Mouse (Mus musculus): ENCODE measurements around the gene Stt3b. TPM values are rescaled to one million over a fixed set of nuclear protein-coding genes. Genes with fewer than 3 reads are reported as not detected.
A peak's percentile ranks its signal among the peaks of the same experiment; 100 is the strongest.

Stt3b gene
- polyA plus RNA-seq, 1 experiment from 2014 or later: 106 TPM

GRCm38 (mm10) chr9:115205491-115205890 is 104.7 kb downstream of the Stt3b start:
- Histone ChIP-seq H3K4me1 (peaks cover 56% of the 10 kb centered on the region), H3K9me3 (replicated peaks) (no peaks in the 10 kb centered on the region), H3K36me3 (no peaks in the 10 kb centered on the region), H3K27ac (no peak overlapping the region), H3K9ac (no peak overlapping the region), H3K4me3 (no peak overlapping the region), H3K27me3 (replicated peaks) (0 out of 2 replicates have a peak, but pooled peaks cover 15% of the 10 kb centered on the region), H3K4me2 (peak overlapping the region; percentile 18; the same call in 1 of the 2 replicates)
- 12% methylated on average over 6 of the region's 6 CpGs for WGBS (ENCODE audit: insufficient replicate concordance)
- ATAC-seq: no peak

- no peak overlapping the region for H3K4me2 ChIP-seq
- H3K36me3 ChIP-seq: no peaks in the 10 kb centered on the region
- 0 out of 2 replicates have a peak, but pooled peaks cover 15% of the 10 kb centered on the region for H3K27me3 ChIP-seq (replicated peaks)
- ATAC-seq: no peak
- H3K4me3 ChIP-seq: no peak overlapping the region
- H3K4me1 ChIP-seq: peaks cover 53% of the 10 kb centered on the region
- H3K9me3 ChIP-seq (replicated peaks): no peaks in the 10 kb centered on the region
- WGBS (ENCODE audit: insufficient replicate concordance): 34% methylated on average over 6 of the region's 6 CpGs
- no peak overlapping the region for H3K27ac ChIP-seq
- H3K9ac ChIP-seq: no peak overlapping the region
These were observed 107.1 kb downstream of the Stt3b start for GRCm38 (mm10) chr9:115203136-115203535.

- Histone ChIP-seq H3K9ac (no peak overlapping the region), H3K27me3 (replicated peaks) (0 out of 2 replicates have a peak, but pooled peaks cover 15% of the 10 kb centered on the region), H3K9me3 (replicated peaks) (no peaks in the 10 kb centered on the region), H3K27ac (no peak overlapping the region), H3K36me3 (no peaks in the 10 kb centered on the region), H3K4me3 (no peak overlapping the region), H3K4me2 (no peak overlapping the region), H3K4me1 (peaks cover 44% of the 10 kb centered on the region)
- 82% methylated on average over 6 of the region's 6 CpGs for WGBS (ENCODE audit: insufficient replicate concordance)
- no peak for ATAC-seq
These were observed 109.0 kb downstream of the Stt3b start for GRCm38 (mm10) chr9:115201264-115201663.

- 73% methylated on average over 15 of the region's 15 CpGs for WGBS (ENCODE audit: insufficient replicate concordance)
- no peak for ATAC-seq
- no peak overlapping the region for H3K9ac ChIP-seq
These were observed 109.9 kb downstream of the Stt3b start for GRCm38 (mm10) chr9:115200166-115200862.

GRCm38 (mm10) chr9:115197082-115197481 is 113.1 kb downstream of the Stt3b start:
- H3K9ac ChIP-seq: no peak overlapping the region
- no peak overlapping the region for H3K27ac ChIP-seq
- no peak overlapping the region for H3K4me2 ChIP-seq
- no peaks in the 10 kb centered on the region for H3K27me3 ChIP-seq (replicated peaks)
- 70% methylated on average over 7 of the region's 7 CpGs for WGBS (ENCODE audit: insufficient replicate concordance)
- H3K4me3 ChIP-seq: no peak overlapping the region
- H3K9me3 ChIP-seq (replicated peaks): 0 out of 2 replicates have a peak, but pooled peaks cover 4% of the 10 kb centered on the region
- peaks cover 16% of the 10 kb centered on the region for H3K4me1 ChIP-seq
- no peak for ATAC-seq
- no peaks in the 10 kb centered on the region for H3K36me3 ChIP-seq

More at GRCm38 (mm10) chr9:115200166-115200862, 109.9 kb downstream of the Stt3b start:
- Histone ChIP-seq H3K36me3 (no peaks in the 10 kb centered on the region), H3K4me3 (no peak overlapping the region), H3K4me1 (peaks cover 34% of the 10 kb centered on the region), H3K9me3 (replicated peaks) (no peaks in the 10 kb centered on the region), H3K27ac (no peak overlapping the region), H3K4me2 (no peak overlapping the region), H3K27me3 (replicated peaks) (0 out of 2 replicates have a peak, but pooled peaks cover 15% of the 10 kb centered on the region)

- Histone ChIP-seq H3K4me3 (no peak overlapping the region), H3K27ac (no peak overlapping the region), H3K9me3 (replicated peaks) (0 out of 2 replicates have a peak, but pooled peaks cover 4% of the 10 kb centered on the region), H3K36me3 (no peaks in the 10 kb centered on the region), H3K9ac (no peak overlapping the region), H3K4me2 (no peak overlapping the region), H3K4me1 (peaks cover 18% of the 10 kb centered on the region), H3K27me3 (replicated peaks) (no peaks in the 10 kb centered on the region)
- ATAC-seq: no peak
- 64% methylated on average over 3 of the region's 3 CpGs for WGBS (ENCODE audit: insufficient replicate concordance)
These were observed 117.3 kb downstream of the Stt3b start for GRCm38 (mm10) chr9:115192890-115193289.

Data from liver, embryonic 12.5 days (tissue).